Mouse (Mus musculus) myocyte (in vitro differentiated cells): ENCODE measurements around the gene Mafk.

Source experiments
- MYOD1 ChIP-seq, 3 experiments: IDR thresholded peaks; one replicate each; pipeline ENCODE4 v1.6.1; 2011; ENCODE audit warnings: control low read depth in 2 of 3, low read depth in 2 of 3, mild to moderate bottlenecking in 2 of 3, moderate library complexity in 1 of 3; ENCODE audit not compliant: insufficient read length in 2 of 3, control insufficient read depth in 1 of 3
- POLR2A ChIP-seq: IDR thresholded peaks from one replicate; pipeline ENCODE4 v1.6.1; 2011; ENCODE audit warnings: low read depth, mild to moderate bottlenecking, control low read depth, moderate library complexity; ENCODE audit not compliant: insufficient read length

DNA sequence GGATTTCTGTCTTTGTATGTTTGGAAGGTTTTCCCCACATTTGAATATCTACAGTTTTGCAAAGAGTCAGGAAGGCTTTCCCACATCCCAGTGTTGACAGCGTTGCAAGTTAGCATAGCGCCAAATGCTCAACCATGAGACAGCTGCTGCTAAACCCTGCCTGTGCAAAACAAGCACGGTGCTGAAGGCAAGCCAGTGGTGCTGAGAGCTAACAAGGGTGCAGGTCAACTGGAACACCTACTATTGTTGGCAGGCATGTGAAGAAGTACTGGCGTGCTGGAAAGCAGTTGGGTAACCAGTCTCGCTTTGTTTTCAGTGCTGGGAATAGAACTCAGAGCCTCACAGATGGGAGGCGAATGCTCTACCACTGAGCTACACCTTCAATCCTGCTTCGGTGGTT, 44.4 kb downstream of the Mafk start:
- peak in 1 of 3 experiments; percentile 6 for TF ChIP-seq MYOD1 (IDR thresholded peaks at IDR 0.05; ENCODE audit: control insufficient read depth in 1 of 3, insufficient read length in 2 of 3, low read depth in 2 of 3)
- TF ChIP-seq POLR2A, result no peak
